In genomic region chr6:51271128-51271480, GRCm38 (mm10) we compare ENCODE assay signal across 8 mouse cellular contexts.
DNase-seq lines count a peak whose midpoint lies in the region; ATAC-seq and TF ChIP-seq lines count a peak whose summit lies in the region.

No protein-coding gene starts in this region.

- ATAC-seq in hindbrain, embryonic 13.5 days (ENCODE audit: low FRiP score), result peak; percentile 49
- peak; percentile 76 for ATAC-seq in midbrain, embryonic 14.5 days (ENCODE audit: low FRiP score, low TSS enrichment)

- no peaks in the 10 kb centered on the region for H3K36me3 ChIP-seq in kidney, adult 2 months (ENCODE audit: control insufficient read depth, insufficient read depth, low read length)
- H3K36me3 ChIP-seq in hindbrain, embryonic 13.5 days, result no peaks in the 10 kb centered on the region
- no peaks in the 10 kb centered on the region for H3K36me3 ChIP-seq in midbrain, embryonic 14.5 days (ENCODE audit: control insufficient read depth, insufficient read depth, low read length)

- no peaks in the 10 kb centered on the region for H3K27me3 ChIP-seq in kidney, adult 2 months (replicated peaks; ENCODE audit: control insufficient read depth, insufficient read depth, low read length)
- H3K27me3 ChIP-seq in hindbrain, embryonic 13.5 days, result peaks cover 33% of the 10 kb centered on the region
- no peaks in the 10 kb centered on the region for H3K27me3 ChIP-seq in midbrain, embryonic 14.5 days (ENCODE audit: control insufficient read depth, insufficient read depth, low read length)

- H3K9ac ChIP-seq in hindbrain, embryonic 13.5 days, result peak overlapping the region; percentile 68
- H3K9ac ChIP-seq in midbrain, embryonic 14.5 days (replicated peaks; ENCODE audit: low read length), result peak overlapping the region; percentile 49

- no peaks in the 10 kb centered on the region for H3K9me3 ChIP-seq in hindbrain, embryonic 13.5 days
- no peaks in the 10 kb centered on the region for H3K9me3 ChIP-seq in midbrain, embryonic 14.5 days (ENCODE audit: control insufficient read depth, low read length)

- TF ChIP-seq CTCF in kidney, adult 2 months (conservative IDR thresholded peaks at IDR 0.05; ENCODE audit: insufficient read depth, insufficient read length, low read depth, low read length), result no peak
- no peak for TF ChIP-seq CTCF in bone marrow macrophage, adult 2 months (IDR thresholded peaks at IDR 0.05; ENCODE audit: low read depth, low read length)

- no peaks in the 10 kb centered on the region for H3K4me1 ChIP-seq in kidney, adult 2 months (ENCODE audit: control insufficient read depth, insufficient read depth, low read length)
- no peaks in the 10 kb centered on the region for H3K4me1 ChIP-seq in bone marrow macrophage, adult 2 months (ENCODE audit: control insufficient read depth, insufficient read depth, low read length)
- peaks cover 19% of the 10 kb centered on the region for H3K4me1 ChIP-seq in hindbrain, embryonic 13.5 days (replicated peaks)
- peaks cover 15% of the 10 kb centered on the region for H3K4me1 ChIP-seq in midbrain, embryonic 14.5 days (ENCODE audit: control insufficient read depth, insufficient read depth, low read length)

- 6% methylated on average over 17 of the region's 17 CpGs for WGBS in kidney, adult 2 months
- 3% methylated on average over 17 of the region's 17 CpGs for WGBS in hindbrain, embryonic 13.5 days
- 2% methylated on average over 17 of the region's 17 CpGs for WGBS in midbrain, embryonic 14.5 days

- peak overlapping the region; percentile 99 for H3K4me2 ChIP-seq in hindbrain, embryonic 13.5 days
- H3K4me2 ChIP-seq in midbrain, embryonic 14.5 days (ENCODE audit: low read length), result peak overlapping the region; percentile 99

- H3K27ac ChIP-seq in kidney, adult 2 months (ENCODE audit: insufficient read depth, low read depth, low read length), result no peak overlapping the region
- no peak overlapping the region for H3K27ac ChIP-seq in bone marrow macrophage, adult 2 months (ENCODE audit: insufficient read depth, low read depth, low read length)
- 0 out of 2 replicates have a peak overlapping the region, but pooled peaks have one; percentile 49 for H3K27ac ChIP-seq in hindbrain, embryonic 13.5 days
- H3K27ac ChIP-seq in midbrain, embryonic 14.5 days (replicated peaks; ENCODE audit: low read depth, low read length), result peak overlapping the region; percentile 10; the same call in 1 of the 2 replicates

- H3K4me3 ChIP-seq in kidney, adult 2 months (ENCODE audit: insufficient read depth, low read depth, low read length), result peak overlapping the region; percentile 57
- H3K4me3 ChIP-seq in bone marrow macrophage, adult 2 months (ENCODE audit: insufficient read depth, low read length), result peak overlapping the region; percentile 61
- H3K4me3 ChIP-seq in hindbrain, embryonic 13.5 days, result peak overlapping the region; percentile 64
- H3K4me3 ChIP-seq in midbrain, embryonic 14.5 days (replicated peaks; ENCODE audit: low read depth, low read length), result peak overlapping the region; percentile 64

- DNase-seq in kidney, adult 2 months, result no peak
- no peak for DNase-seq in kidney, adult 9 months
- DNase-seq in midbrain, embryonic 14.5 days, result no peak
- DNase-seq in frontal cortex, postnatal 10 days (ENCODE audit: low spot score in 2 of 2), result no peak
- no peak for DNase-seq in cerebellum, adult 18-20 months
- DNase-seq in thymus, postnatal 25 days, result no peak

- no peak for TF ChIP-seq POLR2A in kidney, adult 2 months (IDR thresholded peaks at IDR 0.05; ENCODE audit: low read depth, low read length)
- no peak for TF ChIP-seq POLR2A in bone marrow macrophage, adult 2 months (IDR thresholded peaks at IDR 0.05; ENCODE audit: borderline replicate concordance, low read depth, low read length)

Comparison
In these comparisons a context has a peak if more than half of its experiments do, and no peak if none do; other contexts are left out.
1. H3K27ac ChIP-seq: peak in hindbrain, embryonic 13.5 days (single experiment) and midbrain, embryonic 14.5 days (single experiment); none in kidney, adult 2 months (single experiment) and bone marrow macrophage, adult 2 months (single experiment).
2. Peak in every context shown above with its lines, with median percentiles within 50 percentile points of each other: H3K4me3 ChIP-seq.